Mouse (Mus musculus): ENCODE measurements around the gene Gm20509. TPM values are rescaled to one million over a fixed set of nuclear protein-coding genes. Genes with fewer than 3 reads are reported as not detected.

The Gm20509 gene
- polyA plus RNA-seq (2015; fragmentation: Nextera tagmentation; extraction: Ambion mirVana): not detected in 2 replicates

DNA sequence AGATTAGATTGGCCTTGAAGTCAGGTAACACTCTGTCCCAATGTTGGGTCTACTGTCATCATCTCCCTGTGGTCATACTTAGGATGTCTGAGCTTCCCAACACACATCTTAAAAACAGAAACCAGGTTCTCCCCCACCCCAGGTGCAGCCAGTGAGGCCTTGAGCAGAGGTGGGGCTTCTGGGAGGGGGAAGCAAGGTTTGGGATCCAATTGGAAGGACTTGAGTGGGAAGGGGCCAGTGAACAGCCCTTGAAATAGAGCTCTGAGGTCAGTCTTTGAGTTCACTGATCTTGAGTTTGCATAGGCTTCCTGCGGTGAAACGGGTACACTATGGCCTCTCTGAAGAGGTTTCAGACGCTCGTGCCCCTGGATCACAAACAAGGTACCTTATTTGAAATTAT, at the start of gene Gm20509:
TSS of gene Gm20509 (plus strand) at position 290 of the 400 bp plus-strand sequence.

GRCm38 (mm10) chr9:73101536-73101935, 734 bp upstream of the Gm20509 start, which contains the start of gene Khdc3:
Gene Khdc3, plus strand, starts transcription at chr9:73101836.

GRCm38 (mm10) chr9:73112919-73113906, 10.9 kb downstream of the Gm20509 start, which contains the start of gene Rsl24d1:
Gene Rsl24d1, plus strand, starts transcription at chr9:73113426.

Other genes with a start within 250 kb of the Gm20509 start
- gene Pygo1, start 176.8 kb upstream of the Gm20509 start, polyA plus RNA-seq (2015; fragmentation: Nextera tagmentation; extraction: Ambion mirVana): 1.5 and 1.6 TPM in 2 replicates
- 0.24 and 0.26 TPM in 2 replicates for gene Dyx1c1, start 143.7 kb upstream of the Gm20509 start, polyA plus RNA-seq (2015; fragmentation: Nextera tagmentation; extraction: Ambion mirVana)
- gene Gm44503, start 143.6 kb upstream of the Gm20509 start, polyA plus RNA-seq (2015; fragmentation: Nextera tagmentation; extraction: Ambion mirVana): not detected in 2 replicates
- gene Ccpg1os, start 117.1 kb upstream of the Gm20509 start, polyA plus RNA-seq (2015; fragmentation: Nextera tagmentation; extraction: Ambion mirVana): 10.4 and 12.6 TPM in 2 replicates
- gene Ccpg1, start 117.0 kb upstream of the Gm20509 start, polyA plus RNA-seq (2015; fragmentation: Nextera tagmentation; extraction: Ambion mirVana): 24.8 and 26.3 TPM in 2 replicates
- gene Pigb, start 62.1 kb upstream of the Gm20509 start, polyA plus RNA-seq (2015; fragmentation: Nextera tagmentation; extraction: Ambion mirVana): 2.7 and 3.1 TPM in 2 replicates
- gene Rab27a, start 57.6 kb upstream of the Gm20509 start, polyA plus RNA-seq (2015; fragmentation: Nextera tagmentation; extraction: Ambion mirVana): 1.7 and 1.8 TPM in 2 replicates
- 0.18 TPM in 1 of 2 replicates, not detected in the other for gene Khdc3, start 634 bp upstream of the Gm20509 start, polyA plus RNA-seq (2015; fragmentation: Nextera tagmentation; extraction: Ambion mirVana)
- 53.4 and 55.6 TPM in 2 replicates for gene Rsl24d1, start 11.0 kb downstream of the Gm20509 start, polyA plus RNA-seq (2015; fragmentation: Nextera tagmentation; extraction: Ambion mirVana)

Measured in skeletal muscle tissue, postnatal 0 days (tissue).